Mouse (Mus musculus) forebrain, embryonic 15.5 days (tissue): Measurements from ENCODE around the gene Lancl3. TPM values are rescaled to one million over a fixed set of nuclear protein-coding genes. Genes with fewer than 3 reads are reported as not detected.
"Not testable (repeated sequence)": the region's sequence is repeated elsewhere in the genome, so short reads cannot be mapped to it uniquely, and the experiment has no call there.

Experiments
- ATAC-seq: fragments of 200-750 bp; cut with Nextera tagmentation; replicated peaks from 2 replicates; pipeline ENCODE4 v1.8.0; 2017; ENCODE audit warnings: mild to moderate bottlenecking, moderate TSS enrichment, moderate library complexity
- H3K27ac ChIP-seq: fragments of 300-500 bp; sonication (generic); replicated peaks from 2 replicates; pipeline ENCODE4 v1.5.1; 2015; ENCODE audit warnings: mild to moderate bottlenecking, inconsistent platforms
- H3K27me3 ChIP-seq: fragments of 300-500 bp; sonication (generic); 2 replicates; pipeline ENCODE4 v1.6.1; 2015; ENCODE audit warnings: inconsistent platforms
- H3K36me3 ChIP-seq: fragments of 300-500 bp; sonication (generic); 2 replicates; pipeline ENCODE4 v1.6.1; 2015; ENCODE audit warnings: mild to moderate bottlenecking, inconsistent platforms
- H3K4me1 ChIP-seq: fragments of 300-500 bp; sonication (generic); 2 replicates; pipeline ENCODE4 v1.6.1; 2015; ENCODE audit warnings: inconsistent platforms
- H3K4me2 ChIP-seq: fragments of 300-500 bp; sonication (generic); replicated peaks from 2 replicates; pipeline ENCODE4 v1.6.1; 2015; ENCODE audit warnings: mild to moderate bottlenecking, inconsistent platforms
- H3K4me3 ChIP-seq: fragments of 300-500 bp; sonication (generic); 2 replicates; pipeline ENCODE4 v1.5.1; 2015; ENCODE audit warnings: mild to moderate bottlenecking, inconsistent platforms
- H3K9ac ChIP-seq: fragments of 300-500 bp; sonication (generic); replicated peaks from 2 replicates; pipeline ENCODE4 v1.6.1; 2015; ENCODE audit warnings: mild to moderate bottlenecking, inconsistent platforms
- H3K9me3 ChIP-seq: fragments of 300-500 bp; sonication (generic); 2 replicates; pipeline ENCODE4 v1.6.1; 2016; ENCODE audit warnings: inconsistent platforms
- WGBS: fragments of 180-500 bp; shearing (Covaris S2); methylation state at CpG from one replicate; pipeline ENCODE4 v1.1.7; 2015; ENCODE audit warnings: mixed read lengths; 5-methylcytosine and 5-hydroxymethylcytosine counted together
- polyA plus RNA-seq: library from polyadenylated mRNA; unstranded; fragments of >200 nt; fragmentation: Nextera tagmentation; extraction: Ambion mirVana; gene quantifications from 2 replicates; pipeline ENCODE4 v1.2.1, GENCODE M21; 2015

Lancl3 gene
- polyA plus RNA-seq, 1 experiment from 2014 or later = 8.0 TPM

GRCm38 (mm10) chrX:9272460-9273361, 73.0 kb downstream of the Lancl3 start, which contains the start of gene Xk:
Gene Xk, plus strand, starts transcription at chrX:9272756.
- Histone ChIP-seq H3K36me3 (no peaks in the 10 kb centered on the region), H3K27ac (peak within 1 kb of the TSS; percentile 12), H3K4me3 (peak within 1 kb of the TSS; percentile 58), H3K9ac (peak within 1 kb of the TSS; percentile 36), H3K4me1 (no peaks in the 10 kb centered on the region), H3K9me3 (no peaks in the 10 kb centered on the region), H3K4me2 (peak within 1 kb of the TSS; percentile 44), H3K27me3 (no peaks in the 10 kb centered on the region)
- WGBS = 15% methylated on average over 92 of the region's 94 CpGs
- ATAC-seq = peak; percentile 91

- Histone ChIP-seq H3K9ac (peak overlapping the region; percentile 36), H3K9me3 (no peaks in the 10 kb centered on the region), H3K27ac (no peak overlapping the region), H3K36me3 (no peaks in the 10 kb centered on the region), H3K4me2 (peak overlapping the region; percentile 44), H3K27me3 (no peaks in the 10 kb centered on the region), H3K4me3 (peak overlapping the region; percentile 58), H3K4me1 (no peaks in the 10 kb centered on the region)
- WGBS = 55% methylated on average over 12 of the region's 12 CpGs
- ATAC-seq = no peak
Observed at GRCm38 (mm10) chrX:9273377-9274002, 73.8 kb downstream of the Lancl3 start.

GRCm38 (mm10) chrX:9274321-9274720, 74.6 kb downstream of the Lancl3 start:
- no peak for ATAC-seq
- Histone ChIP-seq H3K4me1 (no peaks in the 10 kb centered on the region), H3K36me3 (no peaks in the 10 kb centered on the region), H3K27ac (no peak overlapping the region), H3K9ac (no peak overlapping the region), H3K9me3 (no peaks in the 10 kb centered on the region), H3K4me3 (no peak overlapping the region), H3K4me2 (no peak overlapping the region), H3K27me3 (no peaks in the 10 kb centered on the region)
- WGBS = 76% methylated on average over 8 of the region's 8 CpGs

- H3K27me3 ChIP-seq = not testable (repeated sequence)
- no CpG with 5 or more reads among the region's 1 CpGs for WGBS
Observed at GRCm38 (mm10) chrX:9283464-9283863, 83.8 kb downstream of the Lancl3 start, which contains the start of gene H2al1m. Gene H2al1m, plus strand, starts transcription at chrX:9283764.

GRCm38 (mm10) chrX:9293140-9293829, 93.6 kb downstream of the Lancl3 start:
- 91% methylated on average over 4 of the region's 4 CpGs for WGBS
- H3K27me3 ChIP-seq, H3K4me1 ChIP-seq, H3K36me3 ChIP-seq, H3K9ac ChIP-seq, H3K27ac ChIP-seq, H3K4me2 ChIP-seq, H3K4me3 ChIP-seq, ATAC-seq, H3K9me3 ChIP-seq: not testable (repeated sequence)

More at GRCm38 (mm10) chrX:9283464-9283863, 83.8 kb downstream of the Lancl3 start, which contains the start of gene H2al1m:
- not testable (repeated sequence) for ATAC-seq, H3K9me3 ChIP-seq, H3K4me2 ChIP-seq, H3K36me3 ChIP-seq, H3K4me1 ChIP-seq, H3K4me3 ChIP-seq, H3K27ac ChIP-seq, H3K9ac ChIP-seq

- H3K9me3 ChIP-seq = no peaks in the 10 kb centered on the region
- no peak overlapping the region for H3K4me3 ChIP-seq
- H3K36me3 ChIP-seq = no peaks in the 10 kb centered on the region
- 90% methylated on average over 5 of the region's 5 CpGs for WGBS
- H3K27ac ChIP-seq = no peak overlapping the region
- no peaks in the 10 kb centered on the region for H3K27me3 ChIP-seq
- no peak overlapping the region for H3K9ac ChIP-seq
- no peaks in the 10 kb centered on the region for H3K4me1 ChIP-seq
- no peak overlapping the region for H3K4me2 ChIP-seq
- no peak for ATAC-seq
Observed at GRCm38 (mm10) chrX:9298413-9298864, 98.7 kb downstream of the Lancl3 start.

- no peak for ATAC-seq
- 82% methylated on average over 5 of the region's 5 CpGs for WGBS
- H3K4me1 ChIP-seq = no peaks in the 10 kb centered on the region
- H3K36me3 ChIP-seq = no peaks in the 10 kb centered on the region
- no peak overlapping the region for H3K9ac ChIP-seq
- no peak overlapping the region for H3K27ac ChIP-seq
- no peaks in the 10 kb centered on the region for H3K27me3 ChIP-seq
- H3K4me3 ChIP-seq = no peak overlapping the region
- H3K9me3 ChIP-seq = no peaks in the 10 kb centered on the region
- no peak overlapping the region for H3K4me2 ChIP-seq
Observed at GRCm38 (mm10) chrX:9302791-9303190, 103.1 kb downstream of the Lancl3 start.

- Histone ChIP-seq H3K4me3 (no peak overlapping the region), H3K27me3 (no peaks in the 10 kb centered on the region), H3K27ac (no peak overlapping the region), H3K36me3 (no peaks in the 10 kb centered on the region), H3K4me2 (no peak overlapping the region), H3K9me3 (no peaks in the 10 kb centered on the region), H3K4me1 (no peaks in the 10 kb centered on the region), H3K9ac (no peak overlapping the region)
- no peak for ATAC-seq
- 71% methylated on average over 1 of the region's 1 CpGs for WGBS
Observed at GRCm38 (mm10) chrX:9303455-9303854, 103.8 kb downstream of the Lancl3 start.

GRCm38 (mm10) chrX:9316457-9316856, 116.8 kb downstream of the Lancl3 start:
- not testable (repeated sequence) for H3K9me3 ChIP-seq, H3K27me3 ChIP-seq, H3K4me1 ChIP-seq, H3K9ac ChIP-seq, ATAC-seq, H3K4me2 ChIP-seq, H3K4me3 ChIP-seq, H3K27ac ChIP-seq, H3K36me3 ChIP-seq

Other genes starting within 250 kb of the Lancl3 start
- gene Fthl17b, start 236.9 kb upstream of the Lancl3 start, polyA plus RNA-seq = not detected in 2 replicates
- gene Fthl17c, start 223.3 kb upstream of the Lancl3 start, polyA plus RNA-seq = not detected in 2 replicates
- not detected in 2 replicates for gene Fthl17d, start 213.1 kb upstream of the Lancl3 start, polyA plus RNA-seq
- not detected in 2 replicates for gene Fthl17e, start 166.4 kb upstream of the Lancl3 start, polyA plus RNA-seq
- gene Fthl17f, start 136.9 kb upstream of the Lancl3 start, polyA plus RNA-seq = not detected in 2 replicates
- not detected in 2 replicates for gene 4930402K13Rik, start 95.3 kb upstream of the Lancl3 start, polyA plus RNA-seq
- 0.26 TPM in 1 of 2 replicates, not detected in the other for gene Gm14862, start 57.0 kb downstream of the Lancl3 start, polyA plus RNA-seq
- 3.2 and 3.7 TPM in 2 replicates for gene Xk, start 72.9 kb downstream of the Lancl3 start, polyA plus RNA-seq
- gene H2al1m, start 83.9 kb downstream of the Lancl3 start, polyA plus RNA-seq = 0.36 TPM in 1 of 2 replicates, not detected in the other
- not detected in 2 replicates for gene H2al1k, start 150.7 kb downstream of the Lancl3 start, polyA plus RNA-seq